Comparison of ENCODE assay signal across 8 mouse cellular contexts in genomic region chr10:28074653-28075451, GRCm38 (mm10). TPM values are rescaled to one million over a fixed set of nuclear protein-coding genes. Genes with fewer than 3 reads are reported as not detected.
A peak's percentile ranks its signal among the peaks of the same experiment; 100 is the strongest.
DNase-seq lines count a peak whose midpoint lies in the region; ATAC-seq and TF ChIP-seq lines count a peak whose summit lies in the region.

Gene Ptprk, plus strand, starts transcription at chr10:28074820.

- 0 out of 2 replicates have a peak, but pooled peaks have one; percentile 12 for TF ChIP-seq POLR2A in thymus, adult 2 months (IDR thresholded peaks at IDR 0.05; ENCODE audit: control insufficient read depth, extremely low read depth, insufficient read depth, low read length, poor library complexity)

- H3K36me3 ChIP-seq in forebrain, embryonic 13.5 days (ENCODE audit: poor library complexity, severe bottlenecking) = no peaks in the 10 kb centered on the region
- no peaks in the 10 kb centered on the region for H3K36me3 ChIP-seq in heart, embryonic 16.5 days (ENCODE audit: control insufficient read depth, insufficient read depth)
- no peaks in the 10 kb centered on the region for H3K36me3 ChIP-seq in liver, embryonic 13.5 days
- no peaks in the 10 kb centered on the region for H3K36me3 ChIP-seq in neural tube, embryonic 13.5 days
- H3K36me3 ChIP-seq in thymus, adult 2 months (ENCODE audit: control insufficient read depth, insufficient read depth, low read length) = no peaks in the 10 kb centered on the region

- H3K4me3 ChIP-seq in forebrain, embryonic 13.5 days = peak within 1 kb of the TSS; percentile 56
- H3K4me3 ChIP-seq in heart, embryonic 16.5 days (ENCODE audit: low read length) = peak within 1 kb of the TSS; percentile 88
- peak within 1 kb of the TSS; percentile 59 for H3K4me3 ChIP-seq in liver, embryonic 13.5 days (replicated peaks)
- peak within 1 kb of the TSS; percentile 68 for H3K4me3 ChIP-seq in neural tube, embryonic 13.5 days
- H3K4me3 ChIP-seq in thymus, adult 2 months (ENCODE audit: control insufficient read depth, insufficient read depth, low read length) = peak within 1 kb of the TSS; percentile 39

- peak within 1 kb of the TSS; percentile 85 for H3K27ac ChIP-seq in forebrain, embryonic 13.5 days
- H3K27ac ChIP-seq in heart, embryonic 16.5 days (ENCODE audit: low read length) = peak within 1 kb of the TSS; percentile 90
- peak within 1 kb of the TSS; percentile 55 for H3K27ac ChIP-seq in liver, embryonic 13.5 days
- H3K27ac ChIP-seq in neural tube, embryonic 13.5 days (replicated peaks) = peak within 1 kb of the TSS; percentile 92
- no peak within 1 kb of the TSS; the same call in 1 of the 2 replicates for H3K27ac ChIP-seq in thymus, adult 2 months (ENCODE audit: control insufficient read depth, insufficient read depth, low read length)

- H3K27me3 ChIP-seq in forebrain, embryonic 13.5 days = no peaks in the 10 kb centered on the region
- H3K27me3 ChIP-seq in heart, embryonic 16.5 days (ENCODE audit: control insufficient read depth, insufficient read depth, low read length) = no peaks in the 10 kb centered on the region
- peaks cover 41% of the 10 kb centered on the region for H3K27me3 ChIP-seq in liver, embryonic 13.5 days
- H3K27me3 ChIP-seq in neural tube, embryonic 13.5 days = no peaks in the 10 kb centered on the region
- H3K27me3 ChIP-seq in thymus, adult 2 months (ENCODE audit: control insufficient read depth, insufficient read depth, low read length) = peaks cover 7% of the 10 kb centered on the region

- TF ChIP-seq CTCF in thymus, adult 2 months (IDR thresholded peaks at IDR 0.05; ENCODE audit: borderline replicate concordance, control insufficient read depth, extremely low read depth, insufficient read depth, low read length, poor library complexity) = no peak

- H3K9ac ChIP-seq in forebrain, embryonic 13.5 days = peak within 1 kb of the TSS; percentile 82
- peak within 1 kb of the TSS; percentile 96 for H3K9ac ChIP-seq in heart, embryonic 16.5 days (ENCODE audit: low read length)
- H3K9ac ChIP-seq in liver, embryonic 13.5 days = peak within 1 kb of the TSS; percentile 62
- H3K9ac ChIP-seq in neural tube, embryonic 13.5 days = peak within 1 kb of the TSS; percentile 89

- no peaks in the 10 kb centered on the region for H3K9me3 ChIP-seq in forebrain, embryonic 13.5 days (replicated peaks)
- H3K9me3 ChIP-seq in heart, embryonic 16.5 days (replicated peaks; ENCODE audit: control insufficient read depth, low read length) = no peaks in the 10 kb centered on the region
- no peaks in the 10 kb centered on the region for H3K9me3 ChIP-seq in liver, embryonic 13.5 days (replicated peaks)
- H3K9me3 ChIP-seq in neural tube, embryonic 13.5 days = no peaks in the 10 kb centered on the region

- H3K4me2 ChIP-seq in forebrain, embryonic 13.5 days = peak within 1 kb of the TSS; percentile 93
- peak within 1 kb of the TSS; percentile 81 for H3K4me2 ChIP-seq in heart, embryonic 16.5 days (ENCODE audit: low read depth, low read length)
- H3K4me2 ChIP-seq in liver, embryonic 13.5 days = peak within 1 kb of the TSS; percentile 61
- peak within 1 kb of the TSS; percentile 78 for H3K4me2 ChIP-seq in neural tube, embryonic 13.5 days

- peaks cover 21% of the 10 kb centered on the region; the same call in 1 of the 2 replicates for H3K4me1 ChIP-seq in forebrain, embryonic 13.5 days
- peaks cover 19% of the 10 kb centered on the region for H3K4me1 ChIP-seq in heart, embryonic 16.5 days (ENCODE audit: control insufficient read depth, insufficient read depth, low read length)
- no peaks in the 10 kb centered on the region for H3K4me1 ChIP-seq in liver, embryonic 13.5 days (replicated peaks)
- peaks cover 27% of the 10 kb centered on the region; the same call in 1 of the 2 replicates for H3K4me1 ChIP-seq in neural tube, embryonic 13.5 days (replicated peaks)
- H3K4me1 ChIP-seq in thymus, adult 2 months (replicated peaks; ENCODE audit: control insufficient read depth, insufficient read depth, low read length) = no peaks in the 10 kb centered on the region; the same call in 1 of the 2 replicates

- DNase-seq in 3T3-L1 (ENCODE audit: low read depth, low spot score) = peak; percentile 88
- peak; percentile 29 for DNase-seq in c-Kit-positive CD71-positive TER-119-negative erythroid progenitor cells, embryonic 14.5 days (ENCODE audit: low read depth)
- peak; percentile 96 to 97 for DNase-seq in kidney, postnatal 36 days
- peak; percentile 62 for DNase-seq in liver, embryonic 13.5 days
- DNase-seq in thymus, adult 2 months = peak; percentile 38

- 1% methylated on average over 55 of the region's 77 CpGs for WGBS in forebrain, embryonic 13.5 days
- WGBS in heart, embryonic 16.5 days = 1% methylated on average over 67 of the region's 77 CpGs
- WGBS in liver, embryonic 13.5 days (ENCODE audit: insufficient replicate concordance) = 1% methylated on average over 77 of the region's 77 CpGs
- WGBS in neural tube, embryonic 13.5 days = under 1% methylated on average over 66 of the region's 77 CpGs
- WGBS in thymus, adult 2 months = under 1% methylated on average over 77 of the region's 77 CpGs

- ATAC-seq in forebrain, embryonic 13.5 days = peak; percentile 98
- peak; percentile 98 for ATAC-seq in heart, embryonic 16.5 days (replicated peaks; ENCODE audit: extremely low read depth, insufficient read depth, low FRiP score)
- peak; percentile 92 for ATAC-seq in liver, embryonic 13.5 days (ENCODE audit: low read depth)
- ATAC-seq in neural tube, embryonic 13.5 days (ENCODE audit: low read depth) = peak; percentile 98

RNA-seq across cellular contexts. Expression of gene Ptprk, which starts in this region (rescaled TPM):
- polyA plus RNA-seq in forebrain, embryonic 13.5 days (2015; fragmentation: Nextera tagmentation; extraction: Ambion mirVana) = 19.2 and 20.0 TPM in 2 replicates
- polyA plus RNA-seq in heart, embryonic 16.5 days (2015; fragmentation: Nextera tagmentation; extraction: Ambion mirVana) = 40.1 and 42.5 TPM in 2 replicates
- polyA plus RNA-seq in liver, embryonic 13.5 days (2015; fragmentation: Nextera tagmentation; extraction: Ambion mirVana) = 3.7 and 4.3 TPM in 2 replicates
- 22.4 and 23.5 TPM in 2 replicates for polyA plus RNA-seq in neural tube, embryonic 13.5 days (2015; fragmentation: Nextera tagmentation; extraction: Ambion mirVana)
- polyA plus RNA-seq in thymus, adult 2 months (2012; rRNA removed) = 5.3 and 6.0 TPM in 2 replicates

Comparison
In these comparisons a context has a peak if more than half of its experiments do, and no peak if none do; other contexts are left out.
1. DNase-seq: peak in every context shown above with its lines; median percentile 96 in kidney, postnatal 36 days; 88 in 3T3-L1; 62 in liver, embryonic 13.5 days; 38 in thymus, adult 2 months; 29 in c-Kit-positive CD71-positive TER-119-negative erythroid progenitor cells, embryonic 14.5 days.